Mouse (Mus musculus): ENCODE measurements around the gene Edf1.

DNA sequence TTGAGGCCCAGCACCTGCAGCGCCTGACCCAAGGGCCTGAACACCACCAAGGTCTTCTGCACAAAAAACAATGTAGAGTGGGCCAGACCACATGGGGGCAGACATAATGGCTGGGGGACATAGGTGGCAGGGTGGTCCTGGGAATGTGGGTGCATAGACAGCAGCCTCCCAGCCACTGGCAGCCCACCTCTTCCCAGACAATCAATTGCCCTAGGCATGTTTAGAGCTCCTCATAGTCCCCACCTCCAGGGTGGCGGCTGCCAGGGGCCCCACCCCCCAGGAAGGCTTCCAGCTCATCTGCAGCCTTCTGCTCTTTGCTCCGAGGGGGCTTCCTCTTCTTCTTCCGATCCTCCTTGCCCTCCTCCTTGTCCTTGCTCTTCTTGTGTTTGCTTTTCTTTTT is 25.9 kb downstream of the Edf1 start:
- no peak for TF ChIP-seq CTCF (IDR thresholded peaks at IDR 0.05; ENCODE audit: low read depth, low read length)
- TF ChIP-seq GATA2 (IDR thresholded peaks at IDR 0.05; ENCODE audit: borderline replicate concordance, low read depth, low read length), result no peak
